Mouse (Mus musculus): ENCODE measurements around the gene Primpol.
"Not testable (repeated sequence)": the region's sequence is repeated elsewhere in the genome, so short reads cannot be mapped to it uniquely, and the experiment has no call there.

The Primpol gene

DNA sequence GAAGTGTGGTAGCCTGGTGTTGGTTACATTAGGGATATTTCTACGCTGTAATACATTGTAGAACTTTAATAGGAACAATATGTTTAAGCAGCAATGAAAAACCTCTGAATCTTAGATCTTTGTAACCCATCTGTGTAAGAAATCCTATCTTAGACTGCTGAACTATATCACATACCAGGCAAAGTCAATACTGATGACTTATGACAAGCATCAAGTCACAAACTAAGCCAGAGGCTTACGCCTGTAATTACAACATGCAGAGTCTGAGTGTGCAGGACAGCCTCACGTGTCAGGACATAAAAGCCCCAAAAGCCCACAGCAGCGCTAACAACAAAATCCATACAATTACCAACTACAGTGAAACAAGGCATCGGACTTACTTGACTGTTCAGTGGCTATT lies 13.4 kb downstream of the Primpol start:
- DNase-seq (ENCODE audit: low spot score) = no peak

DNA sequence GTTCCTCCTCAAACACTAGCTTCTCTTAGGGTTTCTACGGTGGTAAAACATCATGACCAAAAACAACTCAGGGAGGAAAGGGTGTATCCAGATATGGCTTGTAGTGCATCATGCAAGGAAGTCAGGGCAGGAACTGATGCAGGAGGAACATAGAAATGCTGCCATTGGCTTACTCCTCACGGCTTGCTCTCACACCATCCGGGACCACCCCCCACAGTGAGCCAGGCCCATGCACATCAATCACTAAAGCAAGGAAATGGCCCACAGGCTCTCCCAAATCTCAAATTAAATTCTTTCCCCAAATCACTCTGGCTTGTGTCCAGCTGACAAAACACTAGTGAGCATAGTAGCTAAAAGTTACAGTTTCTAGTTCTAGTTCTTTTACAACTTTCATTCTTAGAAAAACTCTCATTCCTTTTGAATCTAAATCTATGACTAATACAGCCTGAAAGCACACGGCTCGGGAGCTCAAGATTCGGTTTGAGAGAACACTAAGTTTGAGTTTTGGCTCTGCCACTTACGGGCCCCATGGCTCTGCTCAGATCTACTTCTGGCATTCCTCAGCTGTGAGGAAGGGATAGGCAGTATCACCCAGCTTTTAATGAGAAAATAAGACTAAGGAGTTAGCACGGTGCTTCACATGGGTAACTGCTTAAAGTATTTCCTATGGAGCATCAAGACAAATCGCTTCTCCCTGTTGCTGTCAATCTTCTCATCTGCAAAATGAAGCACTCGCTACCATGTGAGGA lies 15.9 kb downstream of the Primpol start:
- no peak for DNase-seq (ENCODE audit: low spot score)

- DNase-seq (ENCODE audit: low spot score) = no peak
Observed at GRCm38 (mm10) chr8:46599314-46599904, 17.6 kb downstream of the Primpol start.

GRCm38 (mm10) chr8:46598753-46599152 lies 18.3 kb downstream of the Primpol start:
- no peak for DNase-seq (ENCODE audit: low spot score)

GRCm38 (mm10) chr8:46598114-46598513 lies 18.9 kb downstream of the Primpol start:
- DNase-seq (ENCODE audit: low spot score) = no peak

GRCm38 (mm10) chr8:46597411-46597810 lies 19.6 kb downstream of the Primpol start:
- DNase-seq (ENCODE audit: low spot score) = no peak

- no peak for DNase-seq (ENCODE audit: low spot score)
Observed at GRCm38 (mm10) chr8:46596530-46596929, 20.5 kb downstream of the Primpol start.

DNA sequence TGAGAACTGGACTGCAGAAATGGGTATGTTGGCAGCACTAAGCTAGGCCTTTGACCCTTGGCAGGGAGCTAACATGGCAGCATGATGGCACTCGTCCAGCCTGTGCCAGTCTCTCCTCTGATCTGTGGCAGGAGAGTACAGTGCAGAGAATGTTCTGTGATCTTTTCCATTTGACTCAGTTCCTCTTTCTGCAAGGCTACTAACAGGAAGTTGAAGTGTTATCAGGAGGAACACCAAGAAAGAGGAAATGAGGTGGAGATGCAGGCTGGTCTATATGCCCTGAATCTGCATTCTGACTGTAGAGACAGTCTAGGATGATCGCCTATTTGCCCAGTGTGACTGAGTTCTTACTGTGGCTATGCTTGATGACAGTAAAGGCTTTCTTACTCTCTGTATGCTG lies 21.4 kb downstream of the Primpol start:
- DNase-seq (ENCODE audit: low spot score) = no peak

GRCm38 (mm10) chr8:46593772-46594171 lies 23.2 kb downstream of the Primpol start:
- DNase-seq (ENCODE audit: low spot score) = no peak

DNA sequence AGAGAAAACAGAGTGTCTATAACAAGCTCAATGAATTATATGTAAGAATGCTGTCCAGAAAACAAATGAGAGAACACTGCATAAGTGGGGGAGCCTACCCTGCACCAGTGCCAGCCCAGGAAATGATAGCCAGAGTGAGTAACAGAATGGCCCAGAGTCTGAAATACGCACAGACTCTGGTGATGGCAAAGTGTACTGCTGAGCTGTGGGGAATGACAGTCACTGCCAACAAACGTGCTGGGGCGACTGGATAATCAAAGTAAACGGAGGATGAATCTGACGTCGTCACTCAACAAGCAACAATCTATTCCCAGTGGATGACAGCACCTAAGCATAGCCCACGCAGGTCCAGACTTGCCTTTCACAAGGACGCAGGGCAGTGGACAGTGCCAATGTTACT lies 23.9 kb downstream of the Primpol start:
- DNase-seq (ENCODE audit: low spot score) = no peak

DNA sequence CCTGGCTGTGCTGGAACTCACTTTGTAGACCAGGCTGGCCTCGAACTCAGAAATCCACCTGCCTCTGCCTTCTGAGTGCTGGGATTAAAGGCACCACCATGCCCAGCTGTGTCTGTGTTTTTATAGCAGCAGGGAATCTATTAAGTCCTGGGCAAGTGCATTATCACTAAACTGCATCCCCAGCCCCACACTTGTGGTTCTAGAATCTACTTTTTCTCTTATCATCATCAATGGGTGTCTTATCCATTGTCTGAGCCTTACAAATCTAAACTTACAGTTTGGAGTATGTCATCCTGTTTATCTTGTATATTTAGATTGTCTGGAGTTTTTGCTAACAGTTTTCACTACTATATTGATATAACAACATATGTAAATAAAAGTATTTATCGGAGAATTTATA lies 28.3 kb downstream of the Primpol start:
- no peak for DNase-seq (ENCODE audit: low spot score)

DNA sequence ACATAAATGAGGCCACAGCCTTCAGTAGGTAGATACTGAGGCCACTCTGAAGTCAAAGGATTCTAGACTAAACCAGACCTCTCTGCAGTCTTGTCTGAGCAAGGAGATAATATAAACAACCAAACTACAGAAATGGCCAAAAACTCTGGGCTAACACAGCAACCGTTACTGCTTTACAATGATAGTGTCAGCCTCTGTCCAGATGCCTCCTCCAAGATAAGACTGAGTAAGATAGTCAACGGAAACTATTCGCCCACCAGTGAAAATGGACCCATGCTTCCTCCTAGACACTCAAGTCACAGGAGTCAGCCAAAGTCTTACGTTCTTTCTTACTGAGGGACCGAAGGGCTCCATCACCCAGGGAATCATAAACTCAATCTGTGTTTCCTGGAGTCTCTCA lies 29.1 kb downstream of the Primpol start:
- no peak for DNase-seq (ENCODE audit: low spot score)

GRCm38 (mm10) chr8:46585576-46585975 lies 31.4 kb downstream of the Primpol start:
- no peak for DNase-seq (ENCODE audit: low spot score)

DNA sequence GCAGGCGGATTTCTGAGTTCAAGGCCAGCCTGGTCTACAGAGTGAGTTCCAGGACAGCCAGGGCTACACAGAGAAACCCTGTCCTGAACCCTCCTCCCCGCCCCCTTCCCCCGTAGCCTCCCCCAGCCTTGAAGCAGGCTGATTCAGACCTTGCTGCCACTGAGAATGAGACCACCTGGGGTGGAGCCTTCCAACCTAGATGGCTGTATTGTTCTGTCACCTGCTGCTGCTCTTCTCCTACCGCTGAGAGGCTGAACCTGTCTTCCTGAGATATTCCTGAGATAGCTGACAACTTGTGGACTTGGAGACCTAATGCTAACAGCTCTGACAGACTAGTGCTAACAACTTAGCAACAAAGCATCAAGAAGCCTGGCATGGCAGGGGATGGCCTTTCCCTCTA lies 32.7 kb downstream of the Primpol start:
- DNase-seq (ENCODE audit: low spot score) = not testable (repeated sequence)

DNA sequence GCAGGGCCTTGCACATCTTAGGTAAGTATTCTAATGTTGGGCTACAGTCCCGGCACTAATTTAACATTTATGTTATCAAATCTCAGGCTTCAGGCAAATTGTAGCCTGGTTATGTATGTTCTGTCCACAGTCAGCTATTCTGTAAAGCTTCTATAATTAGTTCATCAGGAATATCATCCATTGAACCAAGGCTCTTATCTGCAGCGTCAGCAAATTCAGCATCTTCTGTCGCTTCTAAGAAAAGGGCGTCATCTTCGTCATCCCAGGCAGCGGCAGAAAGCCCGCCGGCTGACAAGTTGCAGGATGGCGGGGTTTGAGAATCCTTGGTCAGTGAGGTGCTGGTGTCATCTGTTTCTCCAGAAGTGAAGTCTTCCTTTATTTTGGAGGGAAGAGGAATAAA lies 38.2 kb downstream of the Primpol start:
- no peak for DNase-seq (ENCODE audit: low spot score)

GRCm38 (mm10) chr8:46573964-46574363 lies 43.0 kb downstream of the Primpol start:
- no peak for DNase-seq (ENCODE audit: low spot score)

GRCm38 (mm10) chr8:46573446-46573845 lies 43.6 kb downstream of the Primpol start:
- no peak for DNase-seq (ENCODE audit: low spot score)

DNA sequence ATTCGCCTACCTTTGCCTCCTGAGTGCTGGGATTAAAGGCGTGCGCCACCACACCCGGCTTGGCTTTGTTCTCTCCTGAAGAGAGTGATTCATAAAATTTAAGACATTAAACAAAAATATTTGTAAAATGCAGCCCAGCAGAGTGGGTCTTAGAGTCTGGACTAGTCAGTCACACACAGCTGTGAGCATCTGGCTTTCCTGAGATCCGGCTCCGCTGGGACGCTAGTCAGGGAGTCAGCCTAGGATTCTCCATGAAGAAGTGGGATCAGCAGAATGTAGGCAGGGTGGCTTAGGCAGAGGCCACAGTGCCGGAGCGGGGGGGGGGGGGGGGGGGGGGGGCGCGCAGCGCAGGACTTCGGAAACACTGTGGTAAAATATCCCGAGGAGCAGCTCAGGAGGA lies 46.3 kb downstream of the Primpol start:
- no peak for DNase-seq (ENCODE audit: low spot score)

- no peak for DNase-seq (ENCODE audit: low spot score)
Observed at GRCm38 (mm10) chr8:46569659-46570441, 47.2 kb downstream of the Primpol start.

- DNase-seq (ENCODE audit: low spot score) = no peak
Observed at GRCm38 (mm10) chr8:46568942-46569341, 48.1 kb downstream of the Primpol start.

- DNase-seq (ENCODE audit: low spot score) = no peak
Observed at GRCm38 (mm10) chr8:46567946-46568345, 49.1 kb downstream of the Primpol start.

- DNase-seq (ENCODE audit: low spot score) = no peak
Observed at GRCm38 (mm10) chr8:46566914-46567529, 50.0 kb downstream of the Primpol start.

- DNase-seq (ENCODE audit: low spot score) = no peak
Observed at GRCm38 (mm10) chr8:46562333-46562732, 54.7 kb downstream of the Primpol start.

Measured in MN1 (cell line).